Mouse (Mus musculus) mature B cell (primary cell): Measurements from ENCODE around the gene Gng13.
"Not testable (repeated sequence)": the region's sequence is repeated elsewhere in the genome, so short reads cannot be mapped to it uniquely, and the experiment has no call there.

Experiments
- in situ Hi-C: fragments of 300-500 bp; cut with MboI; formaldehyde crosslinking; loops from 2 replicates; pipeline ENCODE4 v1.14.3; 2019

The Gng13 gene

GRCm38 (mm10) chr17:25735246-25735645, 18.3 kb downstream of the Gng13 start:
- in situ Hi-C loops, result no loop called here

- in situ Hi-C loops, result no loop called here
Observed at GRCm38 (mm10) chr17:25735745-25736144, 18.8 kb downstream of the Gng13 start, which contains the start of gene Mslnl. Gene Mslnl (plus strand): TSS chr17:25736042.

GRCm38 (mm10) chr17:25738861-25739260, 21.9 kb downstream of the Gng13 start:
- in situ Hi-C loops, result no loop called here

- in situ Hi-C loops, result not testable (repeated sequence)
Observed at GRCm38 (mm10) chr17:25741471-25741870, 24.5 kb downstream of the Gng13 start.

- in situ Hi-C loops, result no loop called here
Observed at GRCm38 (mm10) chr17:25743831-25744230, 26.9 kb downstream of the Gng13 start.

GRCm38 (mm10) chr17:25744311-25744710, 27.3 kb downstream of the Gng13 start:
- in situ Hi-C loops, result no loop called here

GRCm38 (mm10) chr17:25748238-25748637, 31.3 kb downstream of the Gng13 start:
- in situ Hi-C loops, result no loop called here

GRCm38 (mm10) chr17:25749314-25749713, 32.3 kb downstream of the Gng13 start:
- in situ Hi-C loops, result no loop called here

- in situ Hi-C loops, result no loop called here
Observed at GRCm38 (mm10) chr17:25751446-25751845, 34.5 kb downstream of the Gng13 start.

- in situ Hi-C loops, result no loop called here
Observed at GRCm38 (mm10) chr17:25754241-25754640, 37.3 kb downstream of the Gng13 start, which contains the start of gene Msln. Gene Msln (minus strand): TSS chr17:25754378.

GRCm38 (mm10) chr17:25755086-25755485, 38.1 kb downstream of the Gng13 start:
- in situ Hi-C loops, result no loop called here

- in situ Hi-C loops, result no loop called here
Observed at GRCm38 (mm10) chr17:25755627-25756377, 38.8 kb downstream of the Gng13 start.

GRCm38 (mm10) chr17:25756378-25757242, 39.6 kb downstream of the Gng13 start:
- in situ Hi-C loops, result no loop called here

- in situ Hi-C loops, result no loop called here
Observed at GRCm38 (mm10) chr17:25757691-25758090, 40.7 kb downstream of the Gng13 start.

- in situ Hi-C loops, result no loop called here
Observed at GRCm38 (mm10) chr17:25760148-25760547, 43.2 kb downstream of the Gng13 start.

GRCm38 (mm10) chr17:25761561-25761970, 44.6 kb downstream of the Gng13 start:
- in situ Hi-C loops, result no loop called here

- in situ Hi-C loops, result no loop called here
Observed at GRCm38 (mm10) chr17:25762591-25762990, 45.6 kb downstream of the Gng13 start.

- in situ Hi-C loops, result loop anchor here (5.0 kb wide), 1 partner anchor 36 kb away; no protein-coding TSS in a partner anchor
Observed at GRCm38 (mm10) chr17:25765886-25766285, 48.9 kb downstream of the Gng13 start.
